Mouse (Mus musculus) midbrain, embryonic 12.5 days (tissue): ENCODE measurements around the gene Klf2. TPM values are rescaled to one million over a fixed set of nuclear protein-coding genes. Genes with fewer than 3 reads are reported as not detected.

ENCODE experiments used
- ATAC-seq: fragments of 200-750 bp; cut with Nextera tagmentation; 2 replicates; pipeline ENCODE4 v1.8.0; 2017; ENCODE audit warnings: low read depth, moderate TSS enrichment, moderate library complexity; ENCODE audit not compliant: low FRiP score
- H3K27ac ChIP-seq: fragments of 300-500 bp; sonication (generic); replicated peaks from 2 replicates; pipeline ENCODE4 v1.5.1; 2016; ENCODE audit warnings: mild to moderate bottlenecking
- H3K27me3 ChIP-seq: fragments of 300-500 bp; sonication (generic); 2 replicates; pipeline ENCODE4 v1.6.1; 2016; ENCODE audit warnings: mild to moderate bottlenecking
- H3K36me3 ChIP-seq: fragments of 300-500 bp; sonication (generic); 2 replicates; pipeline ENCODE4 v1.6.1; 2016
- H3K4me1 ChIP-seq: fragments of 300-500 bp; sonication (generic); 2 replicates; pipeline ENCODE4 v1.6.1; 2016
- H3K4me2 ChIP-seq: fragments of 300-500 bp; sonication (generic); replicated peaks from 2 replicates; pipeline ENCODE4 v1.6.1; 2016; ENCODE audit warnings: mild to moderate bottlenecking, moderate library complexity
- H3K4me3 ChIP-seq: fragments of 300-500 bp; sonication (generic); 2 replicates; pipeline ENCODE4 v1.5.1; 2016; ENCODE audit warnings: mild to moderate bottlenecking
- H3K9ac ChIP-seq: fragments of 300-500 bp; sonication (generic); replicated peaks from 2 replicates; pipeline ENCODE4 v1.6.1; 2016; ENCODE audit warnings: mild to moderate bottlenecking, moderate library complexity
- H3K9me3 ChIP-seq: fragments of 300-500 bp; sonication (generic); 2 replicates; pipeline ENCODE4 v1.6.1; 2016; ENCODE audit warnings: mild to moderate bottlenecking
- WGBS: fragments of 180-500 bp; shearing (Covaris S2); methylation state at CpG from one replicate; pipeline ENCODE4 v1.1.7; 2016; 5-methylcytosine and 5-hydroxymethylcytosine counted together
- polyA plus RNA-seq: library from polyadenylated mRNA; unstranded; fragments of >200 nt; fragmentation: Nextera tagmentation; extraction: Ambion mirVana; gene quantifications from 2 replicates; pipeline ENCODE4 v1.2.1, GENCODE M21; 2016

Gene Klf2
- polyA plus RNA-seq, 1 experiment from 2014 or later, result 8.8 TPM

DNA sequence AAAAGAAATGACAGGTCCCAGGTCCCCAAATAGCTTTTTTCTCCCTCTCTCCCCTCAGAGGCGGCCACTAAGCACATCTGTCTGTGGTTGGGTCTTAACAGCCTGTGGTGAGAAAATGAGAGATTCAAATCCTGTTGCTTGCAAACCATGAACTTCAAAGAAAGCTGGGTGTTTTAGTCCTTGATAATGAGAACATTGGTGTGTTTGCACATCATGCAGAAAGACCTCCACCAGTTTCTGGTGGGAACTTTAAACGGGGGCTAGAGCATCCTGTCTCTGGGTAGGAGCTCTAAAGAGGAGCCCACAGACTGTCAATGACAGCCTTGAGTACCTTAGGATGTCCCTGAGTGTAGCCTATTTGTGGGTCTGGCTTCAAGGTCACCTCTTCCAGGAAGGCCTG lies 27.7 kb upstream of the Klf2 start:
- H3K4me3 ChIP-seq, result no peak overlapping the region
- H3K9me3 ChIP-seq, result no peaks in the 10 kb centered on the region
- no peaks in the 10 kb centered on the region for H3K4me1 ChIP-seq
- no peak for ATAC-seq
- no peak overlapping the region for H3K9ac ChIP-seq
- H3K27me3 ChIP-seq, result no peaks in the 10 kb centered on the region
- WGBS, result 85% methylated on average over 2 of the region's 2 CpGs
- H3K27ac ChIP-seq, result no peak overlapping the region
- H3K4me2 ChIP-seq, result no peak overlapping the region
- no peaks in the 10 kb centered on the region for H3K36me3 ChIP-seq

- Histone ChIP-seq H3K9me3 (no peaks in the 10 kb centered on the region), H3K27me3 (no peaks in the 10 kb centered on the region)
- no peak for ATAC-seq
These were observed 25.5 kb upstream of the Klf2 start for GRCm38 (mm10) chr8:72293309-72293708.

DNA sequence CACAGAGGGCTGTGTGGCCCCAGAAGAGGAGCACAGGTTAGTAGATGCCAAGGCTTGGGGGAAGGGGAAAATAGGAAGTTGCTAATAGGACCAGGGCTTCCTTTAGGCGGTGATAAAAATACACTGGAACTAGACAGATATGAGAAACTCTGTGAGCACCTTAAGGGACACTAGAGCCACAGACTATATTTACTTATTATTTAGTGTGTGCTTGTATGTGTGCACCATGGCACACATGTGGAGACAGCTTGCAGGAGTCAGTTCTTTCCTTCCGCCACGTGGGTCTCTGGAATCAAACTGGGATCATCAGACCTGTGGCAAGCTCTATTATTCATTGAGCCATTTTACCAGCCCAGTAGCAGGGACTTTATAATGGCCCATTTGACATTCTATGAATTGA lies 23.7 kb upstream of the Klf2 start:
- H3K4me1 ChIP-seq, result no peaks in the 10 kb centered on the region
- no peaks in the 10 kb centered on the region for H3K9me3 ChIP-seq
- no peaks in the 10 kb centered on the region for H3K36me3 ChIP-seq
- no peak for ATAC-seq
- H3K27me3 ChIP-seq, result no peaks in the 10 kb centered on the region
- no peak overlapping the region for H3K4me3 ChIP-seq
- H3K4me2 ChIP-seq, result no peak overlapping the region
- no peak overlapping the region for H3K27ac ChIP-seq
- 82% methylated on average over 3 of the region's 3 CpGs for WGBS
- no peak overlapping the region for H3K9ac ChIP-seq

More at GRCm38 (mm10) chr8:72293309-72293708, 25.5 kb upstream of the Klf2 start:
- no peak overlapping the region for H3K9ac ChIP-seq
- no peaks in the 10 kb centered on the region for H3K36me3 ChIP-seq
- no peak overlapping the region for H3K27ac ChIP-seq
- no peak overlapping the region for H3K4me2 ChIP-seq
- no peak overlapping the region for H3K4me3 ChIP-seq
- no peaks in the 10 kb centered on the region for H3K4me1 ChIP-seq

- WGBS, result 67% methylated on average over 8 of the region's 8 CpGs
- Histone ChIP-seq H3K9me3 (no peaks in the 10 kb centered on the region), H3K4me1 (no peaks in the 10 kb centered on the region), H3K4me3 (no peak overlapping the region), H3K4me2 (no peak overlapping the region), H3K36me3 (no peaks in the 10 kb centered on the region), H3K27me3 (no peaks in the 10 kb centered on the region), H3K9ac (no peak overlapping the region), H3K27ac (no peak overlapping the region)
- ATAC-seq, result no peak
These were observed 23.2 kb upstream of the Klf2 start for GRCm38 (mm10) chr8:72295679-72296078.

DNA sequence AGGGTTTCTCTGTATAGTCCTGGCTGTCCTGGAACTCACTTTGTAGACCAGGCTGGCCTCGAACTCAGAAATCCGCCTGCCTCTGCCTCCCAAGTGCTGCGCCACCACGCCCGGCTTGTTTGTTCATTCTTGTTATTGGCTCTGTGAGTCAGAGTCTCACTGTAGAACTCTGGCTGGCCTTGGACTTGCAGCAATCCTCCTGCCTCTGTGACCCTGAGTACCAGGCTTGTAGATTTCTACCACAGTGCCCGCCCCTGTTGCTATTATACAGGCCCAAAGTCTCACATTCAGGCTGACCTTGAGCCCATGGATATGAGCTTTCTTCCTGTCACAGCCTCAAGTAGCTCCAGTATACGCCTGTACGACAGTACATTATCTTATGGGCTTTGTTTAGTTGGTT lies 22.3 kb upstream of the Klf2 start:
- Histone ChIP-seq H3K27ac (no peak overlapping the region), H3K9me3 (no peaks in the 10 kb centered on the region), H3K36me3 (no peaks in the 10 kb centered on the region), H3K9ac (no peak overlapping the region), H3K27me3 (no peaks in the 10 kb centered on the region), H3K4me2 (no peak overlapping the region), H3K4me3 (no peak overlapping the region), H3K4me1 (no peaks in the 10 kb centered on the region)
- no peak for ATAC-seq
- WGBS, result 92% methylated on average over 8 of the region's 8 CpGs

DNA sequence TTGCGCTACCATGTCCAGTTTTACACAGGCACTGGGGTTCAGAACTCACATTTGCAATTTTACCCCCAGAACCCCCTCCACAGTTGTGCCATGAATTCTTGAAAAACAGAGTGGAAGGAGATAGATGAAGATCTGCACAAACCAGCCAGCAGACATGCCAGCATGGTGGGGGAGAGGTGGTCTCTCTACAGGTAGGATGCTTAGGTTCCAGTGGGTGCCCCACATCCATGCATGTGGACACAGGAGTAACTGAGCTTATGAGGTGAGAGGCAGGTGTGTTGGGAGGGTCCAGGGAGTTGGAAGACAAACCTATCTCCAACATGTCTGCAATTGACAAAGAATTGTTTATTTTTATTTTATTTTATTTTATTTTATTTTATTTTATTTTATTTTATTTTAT lies 19.9 kb upstream of the Klf2 start:
- Histone ChIP-seq H3K4me2 (no peak overlapping the region), H3K27me3 (no peaks in the 10 kb centered on the region), H3K27ac (no peak overlapping the region), H3K9ac (no peak overlapping the region), H3K4me1 (no peaks in the 10 kb centered on the region), H3K9me3 (no peaks in the 10 kb centered on the region), H3K36me3 (no peaks in the 10 kb centered on the region), H3K4me3 (no peak overlapping the region)
- ATAC-seq, result no peak
- WGBS, result 89% methylated on average over 1 of the region's 1 CpGs

GRCm38 (mm10) chr8:72300654-72301400 lies 18.0 kb upstream of the Klf2 start:
- no peak overlapping the region for H3K27ac ChIP-seq
- 82% methylated on average over 9 of the region's 9 CpGs for WGBS
- H3K27me3 ChIP-seq, result no peaks in the 10 kb centered on the region
- no peak overlapping the region for H3K9ac ChIP-seq
- no peak overlapping the region for H3K4me2 ChIP-seq
- H3K9me3 ChIP-seq, result no peaks in the 10 kb centered on the region
- no peaks in the 10 kb centered on the region for H3K36me3 ChIP-seq
- no peak for ATAC-seq
- H3K4me1 ChIP-seq, result no peaks in the 10 kb centered on the region
- no peak overlapping the region for H3K4me3 ChIP-seq

- Histone ChIP-seq H3K4me1 (no peaks in the 10 kb centered on the region), H3K9ac (no peak overlapping the region), H3K9me3 (no peaks in the 10 kb centered on the region), H3K4me2 (no peak overlapping the region), H3K27me3 (no peaks in the 10 kb centered on the region), H3K4me3 (no peak overlapping the region), H3K36me3 (no peaks in the 10 kb centered on the region), H3K27ac (no peak overlapping the region)
- WGBS, result 84% methylated on average over 5 of the region's 5 CpGs
- ATAC-seq, result no peak
These were observed 17.3 kb upstream of the Klf2 start for GRCm38 (mm10) chr8:72301497-72301896.

- no peaks in the 10 kb centered on the region for H3K27me3 ChIP-seq
- no peaks in the 10 kb centered on the region for H3K4me1 ChIP-seq
- no peak for ATAC-seq
- H3K9me3 ChIP-seq, result no peaks in the 10 kb centered on the region
- H3K36me3 ChIP-seq, result no peaks in the 10 kb centered on the region
- no peak overlapping the region for H3K4me2 ChIP-seq
- H3K27ac ChIP-seq, result no peak overlapping the region
- no peak overlapping the region for H3K4me3 ChIP-seq
- 83% methylated on average over 8 of the region's 8 CpGs for WGBS
- H3K9ac ChIP-seq, result no peak overlapping the region
These were observed 15.7 kb upstream of the Klf2 start for GRCm38 (mm10) chr8:72302986-72303612.

GRCm38 (mm10) chr8:72303633-72304032 lies 15.2 kb upstream of the Klf2 start:
- Histone ChIP-seq H3K9me3 (no peaks in the 10 kb centered on the region), H3K4me3 (no peak overlapping the region), H3K27me3 (no peaks in the 10 kb centered on the region), H3K9ac (no peak overlapping the region), H3K36me3 (no peaks in the 10 kb centered on the region), H3K4me1 (0 out of 2 replicates have a peak, but pooled peaks cover 4% of the 10 kb centered on the region), H3K27ac (no peak overlapping the region), H3K4me2 (no peak overlapping the region)
- 68% methylated on average over 8 of the region's 8 CpGs for WGBS
- ATAC-seq, result no peak

DNA sequence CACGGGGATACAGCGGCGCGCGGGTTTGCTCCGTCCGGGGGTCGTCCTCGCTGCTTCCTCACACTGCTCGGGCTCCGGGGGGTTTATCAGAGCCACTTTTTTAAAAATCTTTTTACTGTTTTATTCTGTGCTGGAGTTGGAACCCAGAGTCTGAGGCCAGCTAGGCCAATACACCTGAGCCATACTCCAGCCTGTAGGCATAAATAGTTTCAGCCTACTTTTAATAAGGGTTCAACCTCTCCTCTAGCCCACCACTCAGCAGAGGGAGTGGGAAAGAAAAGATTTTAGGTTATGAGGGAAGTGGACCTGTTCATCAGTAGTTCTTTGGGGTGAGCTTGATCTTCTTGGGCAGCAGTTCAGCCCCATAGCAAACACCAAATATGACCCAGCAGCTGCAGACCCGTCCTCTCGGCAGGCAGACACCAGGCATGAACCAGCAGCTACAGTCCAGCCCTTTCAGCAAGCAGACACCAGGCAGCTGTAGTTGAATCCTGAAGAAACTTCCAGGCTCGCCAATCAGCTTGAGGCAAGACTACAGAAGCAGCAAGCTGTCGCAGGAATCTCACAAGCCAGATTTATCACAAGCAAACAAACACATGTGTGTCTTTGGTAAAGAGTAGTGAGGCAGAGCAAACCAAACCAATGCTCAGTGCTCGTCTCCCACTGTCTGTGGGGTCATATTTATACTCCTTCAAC lies 13.5 kb upstream of the Klf2 start, which contains the start of gene Gm10282:
Gene Gm10282 (minus strand): TSS at position 51 of the 696 bp plus-strand sequence.
- no peak within 1 kb of the TSS for H3K27ac ChIP-seq
- H3K27me3 ChIP-seq, result no peaks in the 10 kb centered on the region
- WGBS, result 80% methylated on average over 16 of the region's 16 CpGs
- no peak for ATAC-seq
- H3K4me2 ChIP-seq, result no peak within 1 kb of the TSS
- no peak within 1 kb of the TSS for H3K4me3 ChIP-seq
- no peaks in the 10 kb centered on the region for H3K36me3 ChIP-seq
- H3K4me1 ChIP-seq, result 0 out of 2 replicates have a peak, but pooled peaks cover 4% of the 10 kb centered on the region
- H3K9ac ChIP-seq, result no peak within 1 kb of the TSS
- no peaks in the 10 kb centered on the region for H3K9me3 ChIP-seq

DNA sequence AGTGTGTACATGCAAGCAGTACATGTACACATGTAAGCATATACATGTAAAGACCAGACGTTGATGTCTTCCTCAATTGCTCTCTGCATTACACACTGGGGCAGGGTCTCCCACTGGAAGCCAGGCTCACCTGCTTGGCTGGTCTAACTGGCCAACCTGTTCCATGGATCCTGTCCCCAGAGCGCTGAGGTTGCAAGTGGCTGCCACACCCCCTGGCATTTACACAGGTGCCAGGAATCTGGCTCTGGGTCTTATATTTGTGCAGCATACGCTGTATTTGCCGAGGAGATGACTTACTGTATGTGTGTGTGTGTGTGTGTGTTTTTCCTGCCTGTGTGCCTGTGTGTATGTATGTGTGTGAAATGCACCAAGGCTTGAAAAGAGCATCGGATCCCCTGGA lies 11.9 kb upstream of the Klf2 start:
- WGBS, result 93% methylated on average over 5 of the region's 5 CpGs

More for the DNA sequence above, 11.9 kb upstream of the Klf2 start:
- H3K4me1 ChIP-seq, result peaks cover 9% of the 10 kb centered on the region; the same call in 1 of the 2 replicates
- no peaks in the 10 kb centered on the region for H3K27me3 ChIP-seq
- H3K9me3 ChIP-seq, result no peaks in the 10 kb centered on the region
- H3K36me3 ChIP-seq, result no peaks in the 10 kb centered on the region
- no peak overlapping the region for H3K9ac ChIP-seq
- H3K4me2 ChIP-seq, result no peak overlapping the region
- no peak overlapping the region for H3K4me3 ChIP-seq
- no peak overlapping the region for H3K27ac ChIP-seq
- no peak for ATAC-seq
